Mouse (Mus musculus) embryonic facial prominence, embryonic 14.5 days (tissue): ENCODE results near the gene Adgrl3. TPM values are rescaled to one million over a fixed set of nuclear protein-coding genes. Genes with fewer than 3 reads are reported as not detected.

Source experiments
- ATAC-seq: fragments of 200-750 bp; cut with Nextera tagmentation; 2 replicates; pipeline ENCODE4 v1.8.0; 2017; ENCODE audit warnings: low read depth, moderate number of reproducible peaks, moderate TSS enrichment
- DNase-seq: peaks from one replicate; pipeline ENCODE4 v3.0.0-alpha.2; 2015; ENCODE audit warnings: low spot score
- H3K27ac ChIP-seq: fragments of 300-500 bp; sonication (generic); replicated peaks from 2 replicates; pipeline ENCODE4 v1.5.1; 2014; ENCODE audit warnings: low read depth, mild to moderate bottlenecking, low read length, moderate library complexity
- H3K27me3 ChIP-seq: fragments of 300-500 bp; sonication (generic); replicated peaks from 2 replicates; pipeline ENCODE4 v1.6.1; 2014; ENCODE audit warnings: low read length; ENCODE audit not compliant: control insufficient read depth, insufficient read depth
- H3K36me3 ChIP-seq: fragments of 300-500 bp; sonication (generic); 2 replicates; pipeline ENCODE4 v1.6.1; 2014; ENCODE audit warnings: low read length, mixed read lengths; ENCODE audit not compliant: control insufficient read depth, insufficient read depth
- H3K4me1 ChIP-seq: fragments of 300-500 bp; sonication (generic); 2 replicates; pipeline ENCODE4 v1.6.1; 2014; ENCODE audit warnings: antibody characterized with exemption, low read length; ENCODE audit not compliant: control insufficient read depth, insufficient read depth
- H3K4me2 ChIP-seq: fragments of 300-500 bp; sonication (generic); 2 replicates; pipeline ENCODE4 v1.6.1; 2014; ENCODE audit warnings: low read depth, mild to moderate bottlenecking, low read length, moderate library complexity, mixed read lengths
- H3K4me3 ChIP-seq: fragments of 300-500 bp; sonication (generic); 2 replicates; pipeline ENCODE4 v1.5.1; 2014; ENCODE audit warnings: low read depth, mild to moderate bottlenecking, low read length
- H3K9ac ChIP-seq: fragments of 300-500 bp; sonication (generic); 2 replicates; pipeline ENCODE4 v1.6.1; 2014; ENCODE audit warnings: low read depth, mild to moderate bottlenecking, low read length, moderate library complexity, mixed read lengths
- H3K9me3 ChIP-seq: fragments of 300-500 bp; sonication (generic); 2 replicates; pipeline ENCODE4 v1.6.1; 2016; ENCODE audit warnings: low read length; ENCODE audit not compliant: control insufficient read depth
- WGBS: fragments of 180-500 bp; shearing (Covaris S2); extraction: QIAGEN DNeasy Blood & Tissue Kit; methylation state at CpG from one replicate; pipeline ENCODE4 v1.1.7; 2014; 5-methylcytosine and 5-hydroxymethylcytosine counted together
- polyA plus RNA-seq: library from polyadenylated mRNA; unstranded; fragments of >200 nt; fragmentation: Nextera tagmentation; extraction: Ambion mirVana; gene quantifications from 2 replicates; pipeline ENCODE4 v1.2.1, GENCODE M21; 2014

Adgrl3 gene
- polyA plus RNA-seq = 26.0 and 29.5 TPM in 2 replicates

- ATAC-seq = peak; percentile 91
- no peaks in the 10 kb centered on the region for H3K9me3 ChIP-seq
- peak within 1 kb of the TSS; percentile 72 for H3K4me3 ChIP-seq
- H3K27ac ChIP-seq = peak within 1 kb of the TSS; percentile 91
- H3K4me2 ChIP-seq = peak within 1 kb of the TSS; percentile 80
- peak; percentile 94 for DNase-seq
- 1% methylated on average over 28 of the region's 70 CpGs for WGBS
- H3K4me1 ChIP-seq = peaks cover 8% of the 10 kb centered on the region
- no peaks in the 10 kb centered on the region for H3K27me3 ChIP-seq
- H3K9ac ChIP-seq = peak within 1 kb of the TSS; percentile 82
- H3K36me3 ChIP-seq = no peaks in the 10 kb centered on the region
Observed at GRCm38 (mm10) chr5:81019590-81020254, at the start of gene Adgrl3. Gene Adgrl3 (plus strand): TSS chr5:81020138.

- H3K9ac ChIP-seq = peak overlapping the region; percentile 82
Observed at GRCm38 (mm10) chr5:81019166-81019565, 772 bp upstream of the Adgrl3 start.

GRCm38 (mm10) chr5:81020281-81021005, 505 bp downstream of the Adgrl3 start:
- DNase-seq = peak; percentile 81
- Histone ChIP-seq H3K4me2 (peak overlapping the region; percentile 80), H3K27ac (peak overlapping the region; percentile 91), H3K4me1 (peaks cover 8% of the 10 kb centered on the region), H3K36me3 (no peaks in the 10 kb centered on the region), H3K9me3 (no peaks in the 10 kb centered on the region), H3K9ac (peak overlapping the region; percentile 82), H3K4me3 (peak overlapping the region; percentile 72), H3K27me3 (no peaks in the 10 kb centered on the region)
- WGBS = 1% methylated on average over 49 of the region's 67 CpGs
- peak; percentile 42 for ATAC-seq

More at GRCm38 (mm10) chr5:81019166-81019565, 772 bp upstream of the Adgrl3 start:
- H3K4me1 ChIP-seq = peaks cover 3% of the 10 kb centered on the region
- peak overlapping the region; percentile 91 for H3K27ac ChIP-seq
- DNase-seq (peak; percentile 50), ATAC-seq (no peak)
- H3K36me3 ChIP-seq = no peaks in the 10 kb centered on the region
- peak overlapping the region; percentile 80 for H3K4me2 ChIP-seq
- H3K27me3 ChIP-seq = no peaks in the 10 kb centered on the region
- no peaks in the 10 kb centered on the region for H3K9me3 ChIP-seq
- WGBS = 2% methylated on average over 3 of the region's 3 CpGs
- peak overlapping the region; percentile 72 for H3K4me3 ChIP-seq

GRCm38 (mm10) chr5:81021006-81021320, 1.0 kb downstream of the Adgrl3 start:
- H3K4me2 ChIP-seq = peak overlapping the region; percentile 80
- H3K27ac ChIP-seq = peak overlapping the region; percentile 91
- no peak for ATAC-seq
- peak; percentile 9 for DNase-seq
- H3K27me3 ChIP-seq = no peaks in the 10 kb centered on the region
- H3K4me1 ChIP-seq = peaks cover 8% of the 10 kb centered on the region
- no peaks in the 10 kb centered on the region for H3K36me3 ChIP-seq
- 0% methylated on average over 6 of the region's 6 CpGs for WGBS
- H3K9me3 ChIP-seq = no peaks in the 10 kb centered on the region
- peak overlapping the region; percentile 72 for H3K4me3 ChIP-seq
- H3K9ac ChIP-seq = peak overlapping the region; percentile 82

GRCm38 (mm10) chr5:81021331-81021863, 1.5 kb downstream of the Adgrl3 start:
- ATAC-seq (no peak), DNase-seq (peak; percentile 51)
- Histone ChIP-seq H3K4me3 (peak overlapping the region; percentile 72), H3K36me3 (no peaks in the 10 kb centered on the region), H3K4me2 (peak overlapping the region; percentile 80), H3K9me3 (no peaks in the 10 kb centered on the region), H3K27me3 (no peaks in the 10 kb centered on the region), H3K27ac (peak overlapping the region; percentile 91), H3K9ac (peak overlapping the region; percentile 82), H3K4me1 (peaks cover 8% of the 10 kb centered on the region)
- under 1% methylated on average over 39 of the region's 39 CpGs for WGBS

GRCm38 (mm10) chr5:81021864-81022305, 1.9 kb downstream of the Adgrl3 start:
- peak overlapping the region; percentile 82 for H3K9ac ChIP-seq
- H3K4me2 ChIP-seq = peak overlapping the region; percentile 80
- peak overlapping the region; percentile 72 for H3K4me3 ChIP-seq
- H3K36me3 ChIP-seq = no peaks in the 10 kb centered on the region
- peak; percentile 10 for DNase-seq
- peaks cover 8% of the 10 kb centered on the region for H3K4me1 ChIP-seq
- no peaks in the 10 kb centered on the region for H3K27me3 ChIP-seq
- ATAC-seq = no peak
- H3K9me3 ChIP-seq = no peaks in the 10 kb centered on the region
- H3K27ac ChIP-seq = peak overlapping the region; percentile 91
- WGBS = 1% methylated on average over 21 of the region's 21 CpGs

GRCm38 (mm10) chr5:81022306-81023071, 2.6 kb downstream of the Adgrl3 start:
- H3K36me3 ChIP-seq = no peaks in the 10 kb centered on the region
- H3K4me3 ChIP-seq = peak overlapping the region; percentile 72
- no peaks in the 10 kb centered on the region for H3K9me3 ChIP-seq
- H3K27ac ChIP-seq = peak overlapping the region; percentile 8
- WGBS = 1% methylated on average over 20 of the region's 24 CpGs
- peaks cover 8% of the 10 kb centered on the region for H3K4me1 ChIP-seq
- H3K9ac ChIP-seq = peak overlapping the region; percentile 82
- peak; percentile 14; the same call in 1 of the 2 replicates for ATAC-seq
- H3K27me3 ChIP-seq = no peaks in the 10 kb centered on the region
- DNase-seq = peak; percentile 56
- peak overlapping the region; percentile 80 for H3K4me2 ChIP-seq
